Mouse (Mus musculus): ENCODE measurements around the gene Rnft1. TPM values are rescaled to one million over a fixed set of nuclear protein-coding genes. Genes with fewer than 3 reads are reported as not detected.
"Not testable (repeated sequence)": the region's sequence is repeated elsewhere in the genome, so short reads cannot be mapped to it uniquely, and the experiment has no call there.

The Rnft1 gene
- total and polyA plus RNA-seq, 3 experiments, result 34.9 to 49.7 (median 49.2) TPM

- no peak overlapping the region for H3K9ac ChIP-seq (ENCODE audit: insufficient read depth, low read depth)
- dilution Hi-C loops (cut with MboI; ENCODE audit: extremely low pct_ligation_motif_present, extremely low pct_unique_long_range_greater_than_20kb, low sequenced_read_pairs), result no loop called here
- TF ChIP-seq MYC (IDR thresholded peaks at IDR 0.05; ENCODE audit: low read depth, low read length) (no peak), ELF1 (IDR thresholded peaks at IDR 0.05; ENCODE audit: low read depth, low read length) (no peak), RAD21 (IDR thresholded peaks at IDR 0.05; ENCODE audit: low read depth, low read length) (peak; percentile 43), HCFC1 (IDR thresholded peaks at IDR 0.05; ENCODE audit: low read depth, low read length) (no peak), MAFK (IDR thresholded peaks at IDR 0.05; ENCODE audit: insufficient replicate concordance, low read length) (no peak), PAX5 (IDR thresholded peaks at IDR 0.05; ENCODE audit: low read length) (no peak), ETS1 (conservative IDR thresholded peaks at IDR 0.05; ENCODE audit: low read depth, low read length) (no peak), CTCF (conservative IDR thresholded peaks at IDR 0.05 in 1 of 2, IDR thresholded peaks at IDR 0.05 in 1 of 2; ENCODE audit: low read depth in 2 of 2, low read length in 2 of 2) (peak; percentile 50 to 78), POLR2AphosphoS2 (IDR thresholded peaks at IDR 0.05; ENCODE audit: low read depth, low read length) (no peak), SMC3 (IDR thresholded peaks at IDR 0.05; ENCODE audit: low read depth, low read length) (peak; percentile 23; the same call in 1 of the 2 replicates)
- no peaks in the 10 kb centered on the region for H3K27me3 ChIP-seq (replicated peaks)
- H3K79me2 ChIP-seq (replicated peaks; ENCODE audit: control insufficient read depth, extremely low read depth, insufficient read depth, poor library complexity, severe bottlenecking), result peaks cover 64% of the 10 kb centered on the region
- DNase-seq (ENCODE audit: extremely low read depth), result peak; percentile 52
- no peak overlapping the region for H3K27ac ChIP-seq (ENCODE audit: insufficient read depth, low read depth)
- in situ Hi-C loops (cut with MboI; ENCODE audit: low pct_ligation_motif_present, low pct_unique_long_range_greater_than_20kb, low sequenced_read_pairs), result no loop called here
- H3K36me3 ChIP-seq (replicated peaks in 1 of 2; ENCODE audit: control insufficient read depth in 1 of 2, insufficient read depth in 1 of 2, low read length in 1 of 2), result peaks cover 42 to 79% of the 10 kb centered on the region in 2 experiments
- H3K4me1 ChIP-seq (ENCODE audit: control insufficient read depth in 1 of 2, insufficient read depth in 2 of 2), result peaks cover 2 to 32% of the 10 kb centered on the region in 2 experiments; a peak in 2 of 4 replicates
- no peak overlapping the region for H3K4me3 ChIP-seq (replicated peaks in 1 of 3; ENCODE audit: low read depth in 2 of 3, low read length in 2 of 3, poor library complexity in 1 of 3)
- H3K9me3 ChIP-seq (replicated peaks; ENCODE audit: low read length), result no peaks in the 10 kb centered on the region
- H3K4me2 ChIP-seq (ENCODE audit: insufficient read depth, low read depth, poor library complexity, severe bottlenecking), result no peak overlapping the region
Observed at GRCm38 (mm10) chr11:86532834-86533233, 48.4 kb downstream of the Rnft1 start.

GRCm38 (mm10) chr11:86533302-86533701 lies 48.8 kb downstream of the Rnft1 start:
- H3K36me3 ChIP-seq (replicated peaks in 1 of 2; ENCODE audit: control insufficient read depth in 1 of 2, insufficient read depth in 1 of 2, low read length in 1 of 2), result peaks cover 39 to 78% of the 10 kb centered on the region in 2 experiments
- not testable (repeated sequence) for H3K27me3 ChIP-seq (replicated peaks)

GRCm38 (mm10) chr11:86534201-86534910 lies 49.9 kb downstream of the Rnft1 start:
- Histone ChIP-seq H3K4me2 (ENCODE audit: insufficient read depth, low read depth, poor library complexity, severe bottlenecking) (no peak overlapping the region), H3K27ac (ENCODE audit: insufficient read depth, low read depth) (no peak overlapping the region), H3K9ac (ENCODE audit: insufficient read depth, low read depth) (no peak overlapping the region), H3K36me3 (replicated peaks in 1 of 2; ENCODE audit: control insufficient read depth in 1 of 2, insufficient read depth in 1 of 2, low read length in 1 of 2) (peaks cover 36 to 70% of the 10 kb centered on the region in 2 experiments), H3K4me3 (replicated peaks in 1 of 3; ENCODE audit: low read depth in 2 of 3, low read length in 2 of 3, poor library complexity in 1 of 3) (no peak overlapping the region), H3K4me1 (ENCODE audit: control insufficient read depth in 1 of 2, insufficient read depth in 2 of 2) (peaks cover 2 to 41% of the 10 kb centered on the region in 2 experiments; a peak in 2 of 4 replicates), H3K9me3 (replicated peaks; ENCODE audit: low read length) (no peaks in the 10 kb centered on the region), H3K79me2 (replicated peaks; ENCODE audit: control insufficient read depth, extremely low read depth, insufficient read depth, poor library complexity, severe bottlenecking) (peaks cover 79% of the 10 kb centered on the region), H3K27me3 (replicated peaks) (no peaks in the 10 kb centered on the region)
- dilution Hi-C loops (cut with MboI; ENCODE audit: extremely low pct_ligation_motif_present, extremely low pct_unique_long_range_greater_than_20kb, low sequenced_read_pairs), result no loop called here
- in situ Hi-C loops (cut with MboI; ENCODE audit: low pct_ligation_motif_present, low pct_unique_long_range_greater_than_20kb, low sequenced_read_pairs), result no loop called here
- DNase-seq (ENCODE audit: extremely low read depth), result no peak
- TF ChIP-seq SIN3A (IDR thresholded peaks at IDR 0.05; ENCODE audit: low read length) (no peak), MXI1 (IDR thresholded peaks at IDR 0.05; ENCODE audit: low read depth, low read length) (no peak), ZC3H11A (IDR thresholded peaks at IDR 0.05; ENCODE audit: low read depth, low read length) (no peak), RCOR1 (conservative IDR thresholded peaks at IDR 0.05; ENCODE audit: low read depth, low read length) (no peak), MAZ (IDR thresholded peaks at IDR 0.05; ENCODE audit: low read depth, low read length) (no peak), TBP (conservative IDR thresholded peaks at IDR 0.05; ENCODE audit: low read depth, low read length) (no peak), NRF1 (IDR thresholded peaks at IDR 0.05; ENCODE audit: low read depth, low read length) (no peak), NELFE (IDR thresholded peaks at IDR 0.05; ENCODE audit: low read depth, low read length) (no peak), E2F4 (IDR thresholded peaks at IDR 0.05; ENCODE audit: insufficient replicate concordance, low read depth, low read length) (no peak), EP300 (IDR thresholded peaks at IDR 0.05; ENCODE audit: low read length) (no peak), IRF4 (IDR thresholded peaks at IDR 0.05; ENCODE audit: low read depth, low read length) (no peak), CHD2 (IDR thresholded peaks at IDR 0.05; ENCODE audit: low read length) (no peak), ETS1 (conservative IDR thresholded peaks at IDR 0.05; ENCODE audit: low read depth, low read length) (no peak), PAX5 (IDR thresholded peaks at IDR 0.05; ENCODE audit: low read length) (no peak), ZNF384 (IDR thresholded peaks at IDR 0.05; ENCODE audit: low read depth, low read length) (no peak), KAT2A (IDR thresholded peaks at IDR 0.05; ENCODE audit: insufficient replicate concordance, low read length) (no peak), JUND (conservative IDR thresholded peaks at IDR 0.05; ENCODE audit: low read depth, low read length) (no peak)

More at GRCm38 (mm10) chr11:86533302-86533701, 48.8 kb downstream of the Rnft1 start:
- H3K27ac ChIP-seq (ENCODE audit: insufficient read depth, low read depth); H3K4me2 ChIP-seq (ENCODE audit: insufficient read depth, low read depth, poor library complexity, severe bottlenecking); DNase-seq (ENCODE audit: extremely low read depth); in situ Hi-C loops (cut with MboI; ENCODE audit: low pct_ligation_motif_present, low pct_unique_long_range_greater_than_20kb, low sequenced_read_pairs); dilution Hi-C loops (cut with MboI; ENCODE audit: extremely low pct_ligation_motif_present, extremely low pct_unique_long_range_greater_than_20kb, low sequenced_read_pairs); H3K9ac ChIP-seq (ENCODE audit: insufficient read depth, low read depth); H3K9me3 ChIP-seq (replicated peaks; ENCODE audit: low read length); H3K4me3 ChIP-seq (replicated peaks in 1 of 3; ENCODE audit: low read depth in 2 of 3, low read length in 2 of 3, poor library complexity in 1 of 3): not testable (repeated sequence)
- peaks cover 69% of the 10 kb centered on the region for H3K79me2 ChIP-seq (replicated peaks; ENCODE audit: control insufficient read depth, extremely low read depth, insufficient read depth, poor library complexity, severe bottlenecking)
- peaks cover 2 to 36% of the 10 kb centered on the region in 2 experiments; a peak in 2 of 4 replicates for H3K4me1 ChIP-seq (ENCODE audit: control insufficient read depth in 1 of 2, insufficient read depth in 2 of 2)
